Mouse (Mus musculus) heart, adult 9 months (tissue): ENCODE measurements at regions not wholly inside any gene's neighbourhood (a gene's known extent, or its start where the extent isn't known, plus 50 kb on each side); places are given as distances from the start of the nearest gene placed in this dataset.

Experiments used
- DNase-seq, 2 experiments: peaks; one replicate each; pipeline ENCODE4 v3.0.0; 2022; ENCODE audit warnings: low spot score in 2 of 2

GRCm38 (mm10) chr1:185151130-185151799 is 52.7 kb upstream of the Rab3gap2 start:
- DNase-seq, result no peak

DNA sequence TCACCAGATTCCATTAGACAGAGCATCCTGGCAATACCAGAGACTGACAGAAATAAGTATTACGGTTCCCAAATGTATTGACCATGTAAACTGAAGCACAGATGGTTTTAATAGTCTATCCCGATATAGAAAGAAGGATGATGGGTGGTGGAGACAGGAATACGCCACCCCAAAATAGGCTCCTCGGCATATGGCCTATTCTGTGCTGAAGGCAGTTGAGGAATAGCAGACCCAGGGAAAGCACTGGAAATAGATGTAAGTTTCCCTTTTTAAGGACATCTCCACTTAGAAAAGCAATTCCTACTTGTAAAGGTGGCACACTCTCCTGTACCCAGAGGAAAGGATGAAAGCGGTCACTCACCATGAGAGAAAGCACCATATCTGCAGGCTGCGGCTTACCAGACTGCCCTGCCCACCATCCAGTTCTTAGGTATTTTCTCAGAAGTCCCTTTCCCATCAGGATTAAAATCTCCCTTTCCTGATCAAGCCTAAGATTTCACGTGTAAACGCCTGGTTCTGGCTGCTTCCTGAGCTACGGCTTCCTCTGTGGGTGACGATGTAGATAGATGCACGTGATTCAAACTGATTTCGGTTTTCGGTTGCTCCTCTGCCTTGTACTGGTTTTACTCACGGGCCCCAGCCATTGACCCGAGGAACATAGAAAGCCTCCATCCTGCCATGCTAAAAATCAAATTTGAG is 53.3 kb upstream of the Rab3gap2 start:
- DNase-seq, result no peak

DNA sequence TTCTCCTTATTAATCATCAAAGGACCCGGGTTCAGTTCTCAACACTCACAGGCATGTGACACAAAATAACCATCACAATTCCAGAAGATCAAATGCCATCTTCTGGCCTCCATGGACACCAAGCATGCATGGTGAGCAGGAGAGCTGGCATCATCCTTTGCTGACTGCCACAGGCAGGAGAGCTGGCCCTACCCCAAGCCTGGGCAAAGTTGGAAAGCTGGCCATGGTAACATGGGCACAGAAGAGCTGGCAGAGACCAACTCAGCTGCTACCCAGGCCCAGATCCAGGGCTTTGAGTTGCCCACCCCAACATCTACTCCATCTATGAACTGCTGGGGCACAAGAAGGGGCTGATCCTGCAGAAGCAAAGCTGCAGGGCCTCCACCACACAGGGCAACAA is 59.1 kb upstream of the Rab3gap2 start:
- no peak for DNase-seq

DNA sequence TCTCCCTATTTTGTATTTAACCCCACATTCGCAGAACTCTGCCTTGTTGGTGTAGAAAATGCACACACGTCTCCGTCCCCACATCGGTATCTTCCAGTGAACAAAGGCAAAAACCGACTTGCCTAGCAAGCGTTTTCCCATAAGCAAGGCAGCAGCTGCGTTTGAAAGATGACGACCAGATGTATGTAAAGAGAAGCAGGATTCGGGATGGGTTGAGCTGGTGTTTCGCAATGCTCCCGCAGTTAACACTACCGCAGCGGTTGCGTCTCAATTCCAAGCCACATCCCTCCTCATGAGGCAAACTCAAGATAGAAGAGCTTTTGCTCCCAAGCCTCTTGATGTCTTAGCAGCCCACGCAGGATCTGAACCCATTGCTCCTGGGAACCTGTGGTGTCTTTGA is 59.9 kb upstream of the Rab3gap2 start:
- DNase-seq, result no peak

GRCm38 (mm10) chr1:185140317-185140716 is 63.6 kb upstream of the Rab3gap2 start:
- DNase-seq, result no peak

DNA sequence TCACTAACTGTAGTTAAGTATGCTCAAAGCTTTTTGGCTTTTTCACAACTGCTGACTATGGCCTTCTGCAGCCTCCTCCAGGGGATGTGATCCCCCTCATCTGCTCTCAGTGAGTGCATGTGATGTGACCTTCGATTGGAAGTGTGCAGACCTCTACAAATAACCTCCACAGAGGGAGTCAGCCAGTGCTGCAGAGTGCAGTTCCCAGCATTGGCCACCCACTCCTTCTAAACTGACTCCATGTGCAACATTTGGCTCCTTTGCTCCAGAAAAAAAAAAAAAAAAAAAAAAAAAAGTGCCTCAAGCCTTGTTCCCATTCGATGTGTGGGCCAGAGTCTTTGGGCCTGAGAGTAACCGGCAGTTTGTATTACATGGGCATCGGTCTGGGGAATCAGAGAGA is 75.7 kb upstream of the Rab3gap2 start:
- DNase-seq, result no peak

DNA sequence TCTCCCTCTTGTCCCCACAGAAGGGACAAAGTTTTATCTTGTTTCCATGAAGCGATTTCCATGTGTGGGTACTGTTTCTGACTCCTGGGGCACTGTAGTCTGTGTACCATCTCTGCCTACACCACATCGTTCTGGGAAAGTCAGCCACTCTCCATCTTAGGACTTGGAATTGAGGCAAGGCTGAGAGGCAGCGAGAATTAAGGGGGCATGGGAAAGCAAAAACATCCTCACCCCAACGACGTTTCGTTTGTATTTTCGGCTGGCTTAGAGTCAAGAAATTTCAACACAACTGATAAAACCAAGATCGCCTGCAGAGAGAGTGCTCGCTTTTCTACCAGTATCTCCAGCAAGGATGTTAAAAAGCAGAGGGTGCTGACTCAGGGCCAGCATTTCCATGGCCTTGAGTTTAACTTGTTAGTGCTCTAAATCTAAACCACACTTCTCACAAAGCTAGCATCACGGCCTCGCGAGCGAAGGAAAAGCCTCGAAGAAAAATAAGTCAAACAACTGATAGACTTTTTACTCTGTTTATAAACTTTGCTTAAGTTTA is 78.1 kb upstream of the Rab3gap2 start:
- no peak for DNase-seq

DNA sequence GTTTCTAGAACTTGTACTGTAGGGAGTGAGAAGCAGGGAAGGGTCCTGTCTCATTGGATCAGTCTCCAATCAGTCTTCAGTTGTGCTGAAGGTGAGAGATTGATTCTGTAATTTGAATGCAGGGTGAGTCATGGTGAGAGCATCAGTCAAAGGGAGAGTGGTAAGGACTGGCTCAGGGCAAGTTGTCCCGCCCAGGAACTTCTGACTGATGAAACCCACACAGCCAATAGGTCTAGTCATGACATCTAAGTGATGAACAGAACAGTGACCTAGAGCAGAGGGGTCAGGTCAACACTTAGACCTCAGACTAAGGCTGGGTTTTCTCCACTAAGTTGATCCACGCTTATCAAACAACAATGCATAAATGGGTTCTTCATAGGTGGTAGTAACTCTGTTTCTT is 82.4 kb upstream of the Rab3gap2 start:
- DNase-seq, result no peak

GRCm38 (mm10) chr1:185120416-185120815 is 83.5 kb upstream of the Rab3gap2 start:
- DNase-seq, result no peak

DNA sequence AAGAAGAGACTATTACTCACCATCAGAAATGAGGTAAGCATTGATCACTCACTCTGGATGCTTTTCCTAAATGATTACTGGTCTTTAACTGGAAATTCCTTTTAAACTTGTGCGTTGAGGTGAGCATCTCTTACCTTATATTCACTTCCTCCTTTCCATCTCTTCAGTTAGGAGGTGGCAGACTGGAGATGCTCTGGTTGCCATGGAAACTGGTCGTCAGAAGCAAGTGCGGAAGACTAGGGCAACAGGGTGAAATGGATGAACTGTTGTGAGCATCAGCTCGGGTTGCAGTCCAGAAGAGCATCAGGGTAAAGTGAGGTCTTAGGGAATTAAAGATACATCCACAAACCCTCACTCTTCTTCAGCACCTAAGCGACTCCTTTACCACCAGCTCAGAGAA is 86.2 kb upstream of the Rab3gap2 start:
- no peak for DNase-seq

- DNase-seq, result no peak
These were observed 90.2 kb upstream of the Rab3gap2 start for GRCm38 (mm10) chr1:185113687-185114086.

DNA sequence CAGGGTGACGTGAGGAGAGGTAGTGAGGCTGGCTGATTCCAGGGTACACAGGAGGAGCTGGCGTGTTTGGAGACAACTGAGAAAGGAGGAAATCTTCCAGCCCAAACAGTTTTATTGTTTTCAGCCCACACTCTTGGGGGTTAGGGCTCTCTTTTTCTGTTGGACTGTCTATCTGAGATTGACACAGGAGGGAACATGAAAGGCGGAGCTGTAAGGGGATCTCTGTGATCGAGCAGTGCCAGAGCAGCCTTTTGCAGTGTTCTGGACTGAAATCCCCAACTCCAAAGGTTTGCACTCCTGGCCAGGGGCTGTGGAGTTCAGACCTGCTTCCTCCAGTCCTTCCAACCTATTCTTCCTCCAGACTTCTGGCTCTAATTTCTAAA is 91.9 kb upstream of the Rab3gap2 start:
- no peak for DNase-seq

- no peak for DNase-seq
These were observed 92.4 kb upstream of the Rab3gap2 start for GRCm38 (mm10) chr1:185111347-185112016.

- DNase-seq, result no peak
These were observed 98.7 kb upstream of the Rab3gap2 start for GRCm38 (mm10) chr1:185104945-185105884.

DNA sequence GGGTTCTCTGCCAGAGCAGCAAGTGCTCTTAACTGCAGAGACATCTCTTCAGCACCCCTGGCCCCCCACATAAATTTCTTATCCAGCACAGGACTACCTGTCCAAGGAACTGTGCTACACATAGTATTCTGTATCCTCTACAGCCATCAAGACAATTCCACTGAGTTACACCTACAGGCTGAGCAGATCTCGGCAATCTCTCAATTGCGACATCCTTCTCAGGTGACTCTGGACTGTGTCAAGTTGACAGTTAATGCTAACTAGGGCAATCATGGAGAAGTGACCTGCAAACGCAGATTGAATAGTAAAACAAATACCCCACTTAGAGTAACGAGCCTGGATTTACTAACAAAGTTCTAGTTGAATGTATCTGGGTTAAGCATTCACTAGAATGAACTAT is 100.1 kb upstream of the Rab3gap2 start:
- DNase-seq, result no peak

DNA sequence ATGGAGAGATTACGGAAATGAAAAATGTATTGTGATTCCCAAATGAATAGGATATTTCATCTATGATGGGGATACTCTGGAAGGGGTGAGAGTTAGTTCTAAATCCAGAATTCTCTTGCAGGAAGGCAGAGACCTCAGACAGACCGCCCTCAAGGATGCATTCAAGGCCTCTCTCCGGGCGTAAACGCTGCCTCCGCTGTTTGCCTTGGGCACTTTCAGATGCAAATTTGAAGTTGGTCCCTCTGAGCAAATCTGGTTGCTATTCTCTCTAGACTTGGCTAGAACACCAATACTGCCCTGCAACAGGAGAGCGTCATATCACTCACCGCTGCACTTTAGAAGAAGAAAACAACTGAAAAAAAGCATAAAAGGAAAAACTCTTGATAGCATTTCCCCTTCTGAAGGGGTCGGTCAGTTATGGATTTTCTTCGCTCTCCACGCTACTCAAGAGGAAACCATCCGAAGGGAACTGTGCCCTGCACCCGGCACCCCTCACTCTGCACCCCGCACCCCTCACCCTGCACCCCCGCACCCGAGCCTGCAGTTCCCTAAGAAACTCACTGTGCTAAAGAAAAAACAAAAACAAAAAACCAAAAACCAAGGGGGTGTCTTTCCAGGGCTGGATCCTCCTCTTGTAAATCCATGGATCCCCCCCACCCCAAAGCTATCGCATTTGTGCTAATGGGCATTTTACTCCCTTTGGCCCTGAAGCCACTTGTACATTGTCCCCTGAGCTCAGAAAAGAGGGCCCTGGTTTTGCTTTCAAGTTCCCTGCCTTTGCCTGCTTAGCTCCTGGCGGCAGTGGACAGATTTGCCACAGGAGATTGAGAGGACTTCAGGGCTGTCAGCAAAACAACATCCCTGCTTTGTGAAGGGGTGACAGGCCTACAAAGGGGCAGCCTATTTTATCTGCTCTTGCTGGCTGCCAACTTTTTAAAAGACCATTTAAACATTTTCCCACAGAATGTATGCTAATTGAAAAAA is 99.9 kb upstream of the Mark1 start:
- no peak for DNase-seq

- no peak for DNase-seq
These were observed 99.0 kb upstream of the Mark1 start for GRCm38 (mm10) chr1:185098195-185098974.

- no peak for DNase-seq
These were observed 97.4 kb upstream of the Mark1 start for GRCm38 (mm10) chr1:185096741-185097140.

GRCm38 (mm10) chr1:185092757-185093156 is 93.4 kb upstream of the Mark1 start:
- DNase-seq, result no peak
